Mouse (Mus musculus): ENCODE data around the gene Ksr1. TPM values are rescaled to one million over a fixed set of nuclear protein-coding genes. Genes with fewer than 3 reads are reported as not detected.

Gene Ksr1
- total and polyA plus RNA-seq, 3 experiments = 22.5 to 73.1 (median 61.2) TPM

DNA sequence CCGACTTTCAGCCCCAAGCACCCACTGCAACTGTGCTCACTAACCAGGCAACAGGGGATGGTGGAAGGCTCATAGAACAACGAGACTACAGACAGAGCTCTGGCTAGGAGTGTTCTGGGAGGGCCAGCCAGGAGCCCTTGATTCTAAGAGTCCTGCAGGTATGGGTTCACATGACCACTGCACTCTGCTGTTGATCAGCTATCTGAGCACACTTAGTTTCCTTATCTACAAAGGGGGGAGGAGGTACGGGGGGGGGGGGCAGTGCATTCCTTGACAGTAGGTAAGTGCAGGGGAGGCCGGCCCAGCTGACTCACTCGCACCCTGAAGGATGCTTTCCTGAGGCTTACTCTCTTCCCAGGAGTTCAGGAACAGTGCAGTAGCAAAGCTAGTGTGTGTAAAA, 61.1 kb downstream of the Ksr1 start:
- Histone ChIP-seq H3K27ac (ENCODE audit: insufficient read depth, low read depth) (no peak overlapping the region), H3K4me3 (replicated peaks in 1 of 3; ENCODE audit: low read depth in 2 of 3, low read length in 2 of 3, poor library complexity in 1 of 3) (no peak overlapping the region), H3K9ac (ENCODE audit: insufficient read depth, low read depth) (no peak overlapping the region), H3K36me3 (replicated peaks in 1 of 2; ENCODE audit: control insufficient read depth in 1 of 2, insufficient read depth in 1 of 2, low read length in 1 of 2) (peaks cover 32 to 94% of the 10 kb centered on the region in 2 experiments), H3K4me1 (ENCODE audit: control insufficient read depth in 1 of 2, insufficient read depth in 2 of 2) (peaks cover 28 to 89% of the 10 kb centered on the region in 2 experiments), H3K79me2 (replicated peaks; ENCODE audit: control insufficient read depth, extremely low read depth, insufficient read depth, poor library complexity, severe bottlenecking) (peaks cover 40% of the 10 kb centered on the region), H3K27me3 (replicated peaks) (no peaks in the 10 kb centered on the region), H3K9me3 (replicated peaks; ENCODE audit: low read length) (no peaks in the 10 kb centered on the region), H3K4me2 (ENCODE audit: insufficient read depth, low read depth, poor library complexity, severe bottlenecking) (no peak overlapping the region)
- in situ Hi-C loops (cut with MboI; ENCODE audit: low pct_ligation_motif_present, low pct_unique_long_range_greater_than_20kb, low sequenced_read_pairs) (no loop called here), dilution Hi-C loops (cut with MboI; ENCODE audit: extremely low pct_ligation_motif_present, extremely low pct_unique_long_range_greater_than_20kb, low sequenced_read_pairs) (no loop called here)
- no peak for DNase-seq (ENCODE audit: extremely low read depth)
- TF ChIP-seq UBTF (IDR thresholded peaks at IDR 0.05; ENCODE audit: low read depth, low read length) = no peak
- no peak for TF ChIP-seq NELFE (IDR thresholded peaks at IDR 0.05; ENCODE audit: low read depth, low read length)
- TF ChIP-seq RAD21 (IDR thresholded peaks at IDR 0.05; ENCODE audit: low read depth, low read length) = no peak
- TF ChIP-seq POLR2A (IDR thresholded peaks at IDR 0.05; ENCODE audit: low read depth, low read length) = no peak
- no peak for TF ChIP-seq POLR2AphosphoS2 (IDR thresholded peaks at IDR 0.05; ENCODE audit: low read depth, low read length)
- TF ChIP-seq SMC3 (IDR thresholded peaks at IDR 0.05; ENCODE audit: low read depth, low read length) = no peak
- TF ChIP-seq RCOR1 (conservative IDR thresholded peaks at IDR 0.05; ENCODE audit: low read depth, low read length) = no peak
- TF ChIP-seq MAZ (IDR thresholded peaks at IDR 0.05; ENCODE audit: low read depth, low read length) = no peak
- TF ChIP-seq CHD1 (IDR thresholded peaks at IDR 0.05; ENCODE audit: low read depth, low read length) = no peak
- no peak for TF ChIP-seq CTCF (conservative IDR thresholded peaks at IDR 0.05 in 1 of 2, IDR thresholded peaks at IDR 0.05 in 1 of 2; ENCODE audit: low read depth in 2 of 2, low read length in 2 of 2)
- TF ChIP-seq TBP (conservative IDR thresholded peaks at IDR 0.05; ENCODE audit: low read depth, low read length) = no peak
- no peak for TF ChIP-seq JUN (IDR thresholded peaks at IDR 0.05; ENCODE audit: insufficient read depth, low read depth, low read length)
- no peak for TF ChIP-seq TCF12 (IDR thresholded peaks at IDR 0.05; ENCODE audit: low read depth, low read length)
- TF ChIP-seq ETS1 (conservative IDR thresholded peaks at IDR 0.05; ENCODE audit: low read depth, low read length) = no peak
- TF ChIP-seq ZC3H11A (IDR thresholded peaks at IDR 0.05; ENCODE audit: low read depth, low read length) = no peak

DNA sequence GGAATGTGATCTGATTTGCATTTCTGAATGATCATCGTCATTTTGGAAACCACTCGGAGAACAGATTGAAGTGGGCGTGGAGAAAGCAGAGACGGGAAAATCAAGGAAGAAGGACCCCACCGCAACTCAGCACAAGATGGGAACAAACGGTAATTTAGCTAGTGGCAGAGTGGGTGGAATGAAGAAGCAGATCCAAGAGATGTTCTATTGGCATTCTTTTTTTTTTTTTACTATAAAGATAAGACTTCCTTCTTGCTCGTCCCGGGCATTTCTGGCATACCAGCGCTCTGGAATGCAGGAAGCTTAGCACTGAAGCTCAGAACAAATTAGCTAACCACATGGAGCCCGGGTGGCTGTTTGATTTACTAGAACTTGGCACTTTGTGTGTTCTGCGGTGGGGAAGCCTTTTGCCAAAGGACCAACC, 63.2 kb downstream of the Ksr1 start:
- peaks cover 13 to 82% of the 10 kb centered on the region in 2 experiments; a peak in 3 of 4 replicates for H3K4me1 ChIP-seq (ENCODE audit: control insufficient read depth in 1 of 2, insufficient read depth in 2 of 2)
- H3K27ac ChIP-seq (ENCODE audit: insufficient read depth, low read depth) = no peak overlapping the region
- peaks cover 37% of the 10 kb centered on the region for H3K79me2 ChIP-seq (replicated peaks; ENCODE audit: control insufficient read depth, extremely low read depth, insufficient read depth, poor library complexity, severe bottlenecking)
- H3K36me3 ChIP-seq (replicated peaks in 1 of 2; ENCODE audit: control insufficient read depth in 1 of 2, insufficient read depth in 1 of 2, low read length in 1 of 2) = peaks cover 39 to 97% of the 10 kb centered on the region in 2 experiments
- peaks cover 10% of the 10 kb centered on the region for H3K9me3 ChIP-seq (replicated peaks; ENCODE audit: low read length)
- DNase-seq (ENCODE audit: extremely low read depth) = no peak
- TF ChIP-seq MYC (IDR thresholded peaks at IDR 0.05; ENCODE audit: low read depth, low read length) (no peak), USF1 (IDR thresholded peaks at IDR 0.05; ENCODE audit: low read depth, low read length) (no peak), SMC3 (IDR thresholded peaks at IDR 0.05; ENCODE audit: low read depth, low read length) (no peak), RCOR1 (conservative IDR thresholded peaks at IDR 0.05; ENCODE audit: low read depth, low read length) (no peak), TBP (conservative IDR thresholded peaks at IDR 0.05; ENCODE audit: low read depth, low read length) (no peak), BHLHE40 (IDR thresholded peaks at IDR 0.05; ENCODE audit: low read depth, low read length) (no peak), CTCF (conservative IDR thresholded peaks at IDR 0.05 in 1 of 2, IDR thresholded peaks at IDR 0.05 in 1 of 2; ENCODE audit: low read depth in 2 of 2, low read length in 2 of 2) (no peak), TCF12 (IDR thresholded peaks at IDR 0.05; ENCODE audit: low read depth, low read length) (no peak), RAD21 (IDR thresholded peaks at IDR 0.05; ENCODE audit: low read depth, low read length) (no peak), IRF4 (IDR thresholded peaks at IDR 0.05; ENCODE audit: low read depth, low read length) (no peak), GABPA (IDR thresholded peaks at IDR 0.05; ENCODE audit: insufficient replicate concordance, low read depth, low read length) (no peak)
- H3K4me3 ChIP-seq (replicated peaks in 1 of 3; ENCODE audit: low read depth in 2 of 3, low read length in 2 of 3, poor library complexity in 1 of 3) = no peak overlapping the region
- in situ Hi-C loops (cut with MboI; ENCODE audit: low pct_ligation_motif_present, low pct_unique_long_range_greater_than_20kb, low sequenced_read_pairs) = loop anchor here (5.0 kb wide), 1 partner anchor 51 kb away; no protein-coding TSS in a partner anchor
- H3K9ac ChIP-seq (ENCODE audit: insufficient read depth, low read depth) = no peak overlapping the region
- dilution Hi-C loops (cut with MboI; ENCODE audit: extremely low pct_ligation_motif_present, extremely low pct_unique_long_range_greater_than_20kb, low sequenced_read_pairs) = no loop called here
- no peaks in the 10 kb centered on the region for H3K27me3 ChIP-seq (replicated peaks)
- H3K4me2 ChIP-seq (ENCODE audit: insufficient read depth, low read depth, poor library complexity, severe bottlenecking) = no peak overlapping the region
